Mouse (Mus musculus): ENCODE results near the gene Olfr1002. TPM values are rescaled to one million over a fixed set of nuclear protein-coding genes. Genes with fewer than 3 reads are reported as not detected.
"Not testable (repeated sequence)": the region's sequence is repeated elsewhere in the genome, so short reads cannot be mapped to it uniquely, and the experiment has no call there.

Gene Olfr1002
- not detected for total RNA-seq (2021)
- long read RNA-seq, experiment 1: 0 reads
- long read RNA-seq, experiment 2: 0 reads

DNA sequence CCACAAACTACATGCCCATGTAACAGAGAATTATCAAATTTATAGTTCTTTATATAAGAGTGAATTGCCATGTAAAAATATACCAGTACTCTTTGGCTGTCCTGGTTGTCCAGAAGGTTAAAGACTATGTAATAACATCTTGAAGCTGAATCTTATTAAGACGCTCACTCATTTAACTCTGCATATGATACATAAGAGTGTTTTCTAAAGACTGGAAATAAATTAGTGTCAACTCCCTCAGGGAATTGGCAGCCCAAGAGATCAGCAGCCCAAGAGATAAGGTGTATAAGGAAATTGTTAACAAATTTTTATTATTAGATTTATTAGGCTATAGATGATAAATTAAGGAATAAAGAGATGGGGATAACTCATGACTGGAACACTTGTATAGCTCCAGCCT lies at the start of gene Olfr1002:
Gene Olfr1002, minus strand, starts transcription at position 101 of the 400 bp plus-strand sequence.
- intact Hi-C loops (cut with DNase I): no loop called here
- DNase-seq: no peak

DNA sequence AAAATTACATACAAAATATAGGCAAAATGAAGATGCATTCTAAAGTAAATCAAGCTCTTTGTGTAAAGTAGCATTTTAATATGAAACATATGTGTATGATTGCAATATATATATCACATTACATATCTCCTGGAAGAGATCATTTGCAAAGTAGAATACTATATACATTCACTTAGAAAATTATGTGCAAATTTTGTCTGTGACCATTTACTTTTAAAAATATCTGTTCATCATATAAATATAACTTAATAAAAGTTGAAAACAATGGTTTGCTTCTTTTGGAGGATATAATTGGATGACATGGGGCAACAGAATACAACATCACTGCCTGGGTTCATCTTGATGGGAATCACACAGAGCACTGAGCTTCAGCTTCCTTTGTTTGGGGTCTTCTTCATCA lies 38.6 kb upstream of the Olfr1002 start, which contains the start of gene Olfr1008:
Gene Olfr1008, plus strand, starts transcription at position 301 of the 400 bp plus-strand sequence.
- intact Hi-C loops (cut with DNase I): no loop called here
- DNase-seq: no peak

DNA sequence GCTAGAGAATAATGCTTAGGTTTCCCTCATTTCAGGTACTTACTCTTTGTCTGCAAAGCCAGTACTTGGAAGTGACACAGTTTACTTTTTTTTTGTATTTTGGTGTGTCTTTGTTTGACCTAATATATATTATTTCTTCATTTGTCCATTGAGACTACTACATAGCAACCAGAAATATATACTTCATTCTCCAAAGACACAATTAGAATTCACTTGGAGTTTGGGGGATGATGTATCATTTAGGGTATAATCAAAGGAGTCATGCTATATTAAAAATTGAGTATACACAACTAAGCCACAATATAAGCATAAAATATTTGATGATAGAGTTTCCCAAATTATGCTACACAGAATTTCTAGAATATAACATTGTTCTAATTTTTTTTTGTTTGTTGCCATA lies 28.2 kb upstream of the Olfr1002 start, which contains the start of gene Olfr1006:
Gene Olfr1006, minus strand, starts transcription at position 101 of the 400 bp plus-strand sequence.
- intact Hi-C loops (cut with DNase I): no loop called here
- no peak for DNase-seq

DNA sequence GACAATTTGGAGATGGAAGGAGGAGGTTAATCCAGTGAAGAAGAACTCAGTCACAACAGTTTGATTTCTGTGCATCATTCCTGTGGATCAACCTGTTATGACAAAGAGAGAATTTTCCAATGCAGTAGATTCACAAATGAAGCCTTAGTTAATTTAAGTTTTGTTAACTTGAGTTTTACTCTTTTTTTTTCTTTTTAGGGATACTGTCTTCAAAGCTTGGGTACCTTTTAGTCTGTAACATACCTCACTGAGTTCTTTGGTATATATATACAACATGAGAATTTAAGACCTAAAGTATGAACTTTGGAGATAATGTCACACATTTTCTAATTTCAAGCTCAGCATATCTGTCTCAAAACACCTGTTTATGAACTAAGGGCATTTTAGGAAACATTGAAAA lies 13.9 kb upstream of the Olfr1002 start, which contains the start of gene Olfr154:
Gene Olfr154, minus strand, starts transcription at position 101 of the 400 bp plus-strand sequence.
- intact Hi-C loops (cut with DNase I); DNase-seq: not testable (repeated sequence)

DNA sequence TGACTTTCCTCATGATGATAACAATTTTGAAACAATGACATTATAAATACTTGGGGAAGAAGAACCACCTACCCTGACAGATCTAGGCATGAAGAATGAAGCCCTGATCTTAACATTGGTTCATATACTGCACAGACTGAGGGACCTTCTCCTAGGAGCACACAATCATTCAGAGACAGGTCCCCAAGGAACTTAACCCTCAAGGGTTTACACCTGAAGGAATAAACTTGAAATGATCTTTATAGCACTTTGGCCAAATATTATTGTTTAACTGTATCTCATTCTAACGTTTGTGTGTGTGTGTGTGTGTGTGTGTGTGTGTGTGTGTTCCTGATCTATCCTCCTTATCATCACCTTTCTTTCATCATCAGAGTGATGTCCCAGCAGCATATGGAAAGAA lies 38.7 kb downstream of the Olfr1002 start, which contains the start of gene Olfr1000:
Gene Olfr1000, minus strand, starts transcription at position 101 of the 400 bp plus-strand sequence.
- intact Hi-C loops (cut with DNase I): no loop called here
- DNase-seq: no peak

Other genes with a start within 250 kb of the Olfr1002 start
- gene Olfr992, start 241.2 kb downstream of the Olfr1002 start, total RNA-seq (2021): not detected
- gene Olfr993, start 235.8 kb downstream of the Olfr1002 start, total RNA-seq (2021): not detected
- not detected for gene Olfr994, start 214.3 kb downstream of the Olfr1002 start, total RNA-seq (2021)
- not detected for gene Olfr995, start 207.1 kb downstream of the Olfr1002 start, total RNA-seq (2021)
- not detected for gene 4833423E24Rik, start 131.7 kb downstream of the Olfr1002 start, total RNA-seq (2021)
- not detected for gene Olfr996, start 71.5 kb downstream of the Olfr1002 start, total RNA-seq (2021)
- gene Olfr998, start 61.8 kb downstream of the Olfr1002 start, total RNA-seq (2021): not detected
- gene Olfr1000, start 38.8 kb downstream of the Olfr1002 start, total RNA-seq (2021): not detected
- not detected for gene Olfr154, start 13.8 kb upstream of the Olfr1002 start, total RNA-seq (2021)
- gene Olfr1006, start 28.1 kb upstream of the Olfr1002 start, total RNA-seq (2021): not detected
- not detected for gene Olfr1008, start 38.7 kb upstream of the Olfr1002 start, total RNA-seq (2021)
- gene Olfr1009, start 64.7 kb upstream of the Olfr1002 start, total RNA-seq (2021): not detected
- not detected for gene Olfr1012, start 112.1 kb upstream of the Olfr1002 start, total RNA-seq (2021)
- not detected for gene Olfr1013, start 116.4 kb upstream of the Olfr1002 start, total RNA-seq (2021)
- not detected for gene Olfr1014, start 122.0 kb upstream of the Olfr1002 start, total RNA-seq (2021)
- gene Olfr1015, start 131.3 kb upstream of the Olfr1002 start, total RNA-seq (2021): not detected
- not detected for gene Olfr1016, start 151.8 kb upstream of the Olfr1002 start, total RNA-seq (2021)
- not detected for gene Olfr1018, start 167.8 kb upstream of the Olfr1002 start, total RNA-seq (2021)
- gene Olfr1019, start 194.8 kb upstream of the Olfr1002 start, total RNA-seq (2021): not detected
- gene Olfr1020, start 196.3 kb upstream of the Olfr1002 start, total RNA-seq (2021): not detected
- gene Olfr1022, start 217.9 kb upstream of the Olfr1002 start, total RNA-seq (2021): not detected
- not detected for gene Olfr1023, start 234.9 kb upstream of the Olfr1002 start, total RNA-seq (2021)

All from heart, postnatal 14 days (tissue).